Mouse (Mus musculus) intestine, embryonic 14.5 days (tissue): ENCODE data around the gene Tor4a. TPM values are rescaled to one million over a fixed set of nuclear protein-coding genes. Genes with fewer than 3 reads are reported as not detected.

ENCODE experiments used
- ATAC-seq: fragments of 200-750 bp; cut with Nextera tagmentation; replicated peaks from 2 replicates; pipeline ENCODE4 v1.8.0; 2017; ENCODE audit warnings: low read depth, moderate number of reproducible peaks, moderate TSS enrichment, moderate library complexity; ENCODE audit not compliant: low FRiP score, low TSS enrichment
- DNase-seq: peaks from one replicate; pipeline ENCODE4 v3.0.0-alpha.2; 2018; ENCODE audit warnings: low spot score
- H3K27ac ChIP-seq: fragments of 300-500 bp; sonication (generic); 2 replicates; pipeline ENCODE4 v1.5.1; 2014; ENCODE audit warnings: low read depth, mild to moderate bottlenecking, control low read depth
- H3K27me3 ChIP-seq: fragments of 300-500 bp; sonication (generic); replicated peaks from 2 replicates; pipeline ENCODE4 v1.6.1; 2014; ENCODE audit warnings: low read length, control low read depth; ENCODE audit not compliant: control insufficient read depth, insufficient read depth
- H3K36me3 ChIP-seq: fragments of 300-500 bp; sonication (generic); 2 replicates; pipeline ENCODE4 v1.6.1; 2014; ENCODE audit warnings: low read length, control low read depth; ENCODE audit not compliant: control insufficient read depth, insufficient read depth
- H3K4me1 ChIP-seq: fragments of 300-500 bp; sonication (generic); replicated peaks from 2 replicates; pipeline ENCODE4 v1.6.1; 2014; ENCODE audit warnings: low read length, control low read depth, mixed read lengths; ENCODE audit not compliant: control insufficient read depth, insufficient read depth
- H3K4me2 ChIP-seq: fragments of 300-500 bp; sonication (generic); 2 replicates; pipeline ENCODE4 v1.6.1; 2014; ENCODE audit warnings: low read length
- H3K4me3 ChIP-seq: fragments of 300-500 bp; sonication (generic); 2 replicates; pipeline ENCODE4 v1.5.1; 2014; ENCODE audit warnings: low read depth, low read length, control low read depth, mixed read lengths
- H3K9ac ChIP-seq: fragments of 300-500 bp; sonication (generic); 2 replicates; pipeline ENCODE4 v1.6.1; 2014; ENCODE audit warnings: mild to moderate bottlenecking, low read length
- H3K9me3 ChIP-seq: fragments of 300-500 bp; sonication (generic); 2 replicates; pipeline ENCODE4 v1.6.1; 2016; ENCODE audit warnings: low read length, control low read depth; ENCODE audit not compliant: control insufficient read depth
- WGBS: fragments of 180-500 bp; shearing (Covaris S2); extraction: QIAGEN DNeasy Blood & Tissue Kit; methylation state at CpG from one replicate; pipeline ENCODE4 v1.1.7; 2014; 5-methylcytosine and 5-hydroxymethylcytosine counted together
- polyA plus RNA-seq: library from polyadenylated mRNA; unstranded; fragments of >200 nt; fragmentation: Nextera tagmentation; extraction: Ambion mirVana; gene quantifications from 2 replicates; pipeline ENCODE4 v1.2.1, GENCODE M21; 2014

Tor4a gene
- 14.4 and 18.1 TPM in 2 replicates for polyA plus RNA-seq

- H3K27ac ChIP-seq, result peak within 1 kb of the TSS; percentile 76
- H3K4me1 ChIP-seq, result peaks cover 20% of the 10 kb centered on the region; the same call in 1 of the 2 replicates
- H3K4me3 ChIP-seq, result peak within 1 kb of the TSS; percentile 34
- DNase-seq (peak; percentile 77), ATAC-seq (peak; percentile 73)
- H3K9me3 ChIP-seq, result no peaks in the 10 kb centered on the region
- H3K27me3 ChIP-seq, result peaks cover 20% of the 10 kb centered on the region
- H3K36me3 ChIP-seq, result peaks cover 31% of the 10 kb centered on the region
- peak within 1 kb of the TSS; percentile 34; the same call in 1 of the 2 replicates for H3K9ac ChIP-seq
- 11% methylated on average over 8 of the region's 8 CpGs for WGBS
- peak within 1 kb of the TSS; percentile 58 for H3K4me2 ChIP-seq
Measured at GRCm38 (mm10) chr2:25196172-25196954, at the start of gene Tor4a. Gene Tor4a (minus strand): TSS chr2:25196886.

- no peak for DNase-seq
- peaks cover 19% of the 10 kb centered on the region for H3K36me3 ChIP-seq
- H3K4me3 ChIP-seq, result no peak overlapping the region
- H3K4me2 ChIP-seq, result no peak overlapping the region
- no peak for ATAC-seq
- 89% methylated on average over 4 of the region's 4 CpGs for WGBS
- no peak overlapping the region for H3K27ac ChIP-seq
- peaks cover 22% of the 10 kb centered on the region for H3K27me3 ChIP-seq
- peaks cover 6% of the 10 kb centered on the region; the same call in 1 of the 2 replicates for H3K4me1 ChIP-seq
- H3K9ac ChIP-seq, result no peak overlapping the region
- no peaks in the 10 kb centered on the region for H3K9me3 ChIP-seq
Measured at GRCm38 (mm10) chr2:25244144-25244543, 47.5 kb upstream of the Tor4a start.

- Histone ChIP-seq H3K4me3 (no peak overlapping the region), H3K4me2 (no peak overlapping the region), H3K27ac (no peak overlapping the region), H3K4me1 (peaks cover 6% of the 10 kb centered on the region; the same call in 1 of the 2 replicates), H3K9me3 (no peaks in the 10 kb centered on the region), H3K36me3 (peaks cover 13% of the 10 kb centered on the region), H3K9ac (no peak overlapping the region), H3K27me3 (peaks cover 22% of the 10 kb centered on the region)
- DNase-seq (no peak), ATAC-seq (no peak)
- 69% methylated on average over 8 of the region's 8 CpGs for WGBS
Measured at GRCm38 (mm10) chr2:25243342-25243741, 46.7 kb upstream of the Tor4a start.

GRCm38 (mm10) chr2:25242101-25242506 is 45.4 kb upstream of the Tor4a start, which contains the start of the genes Rnf208 and Cysrt1:
Gene Rnf208 (plus strand): TSS chr2:25242255.
Gene Cysrt1 (minus strand): TSS chr2:25242452.
- Histone ChIP-seq H3K27ac (no peak within 1 kb of the TSS), H3K9ac (peak within 1 kb of the TSS; percentile 43), H3K9me3 (no peaks in the 10 kb centered on the region), H3K4me2 (peak within 1 kb of the TSS; percentile 94), H3K36me3 (peaks cover 8% of the 10 kb centered on the region; the same call in 1 of the 2 replicates), H3K4me1 (peaks cover 6% of the 10 kb centered on the region; the same call in 1 of the 2 replicates), H3K27me3 (peaks cover 22% of the 10 kb centered on the region), H3K4me3 (peak within 1 kb of the TSS; percentile 48)
- no peak; the same call in 1 of the 2 replicates for ATAC-seq
- DNase-seq, result no peak
- WGBS, result under 1% methylated on average over 36 of the region's 59 CpGs

- ATAC-seq (peak; percentile 38; the same call in 1 of the 2 replicates), DNase-seq (peak; percentile 69)
- Histone ChIP-seq H3K27ac (no peak overlapping the region), H3K9ac (no peak overlapping the region), H3K27me3 (peaks cover 22% of the 10 kb centered on the region), H3K36me3 (peaks cover 5% of the 10 kb centered on the region; the same call in 1 of the 2 replicates), H3K4me1 (peaks cover 6% of the 10 kb centered on the region; the same call in 1 of the 2 replicates), H3K4me3 (peak overlapping the region; percentile 48), H3K9me3 (no peaks in the 10 kb centered on the region), H3K4me2 (peak overlapping the region; percentile 94)
- WGBS, result 11% methylated on average over 6 of the region's 6 CpGs
Measured at GRCm38 (mm10) chr2:25241438-25241775, 44.7 kb upstream of the Tor4a start.

- H3K9ac ChIP-seq, result 0 out of 2 replicates have a peak overlapping the region, but pooled peaks have one; percentile 6
- WGBS, result 1% methylated on average over 29 of the region's 29 CpGs
- H3K4me3 ChIP-seq, result peak overlapping the region; percentile 48
- H3K4me2 ChIP-seq, result peak overlapping the region; percentile 94
- no peak overlapping the region for H3K27ac ChIP-seq
- H3K27me3 ChIP-seq, result peaks cover 22% of the 10 kb centered on the region
- DNase-seq, result peak; percentile 83
- H3K36me3 ChIP-seq, result 0 out of 2 replicates have a peak, but pooled peaks cover 5% of the 10 kb centered on the region
- peaks cover 6% of the 10 kb centered on the region; the same call in 1 of the 2 replicates for H3K4me1 ChIP-seq
- no peaks in the 10 kb centered on the region for H3K9me3 ChIP-seq
- peak; percentile 77 for ATAC-seq
Measured at GRCm38 (mm10) chr2:25240723-25241437, 44.2 kb upstream of the Tor4a start.

- H3K9me3 ChIP-seq, result no peaks in the 10 kb centered on the region
- H3K4me3 ChIP-seq, result peak overlapping the region; percentile 48
- H3K9ac ChIP-seq, result 0 out of 2 replicates have a peak overlapping the region, but pooled peaks have one; percentile 6
- ATAC-seq, result peak; percentile 7; the same call in 1 of the 2 replicates
- H3K4me2 ChIP-seq, result peak overlapping the region; percentile 94
- peaks cover 22% of the 10 kb centered on the region for H3K27me3 ChIP-seq
- no peak overlapping the region for H3K27ac ChIP-seq
- WGBS, result 48% methylated on average over 8 of the region's 8 CpGs
- peaks cover 6% of the 10 kb centered on the region; the same call in 1 of the 2 replicates for H3K4me1 ChIP-seq
- 0 out of 2 replicates have a peak, but pooled peaks cover 1% of the 10 kb centered on the region for H3K36me3 ChIP-seq
- DNase-seq, result no peak
Measured at GRCm38 (mm10) chr2:25240310-25240709, 43.6 kb upstream of the Tor4a start.

- no peak overlapping the region for H3K4me2 ChIP-seq
- peaks cover 6% of the 10 kb centered on the region; the same call in 1 of the 2 replicates for H3K4me1 ChIP-seq
- no peak for DNase-seq
- no peak overlapping the region for H3K9ac ChIP-seq
- H3K9me3 ChIP-seq, result no peaks in the 10 kb centered on the region
- no peak overlapping the region for H3K27ac ChIP-seq
- H3K27me3 ChIP-seq, result peaks cover 22% of the 10 kb centered on the region
- no peaks in the 10 kb centered on the region for H3K36me3 ChIP-seq
- no peak for ATAC-seq
- H3K4me3 ChIP-seq, result no peak overlapping the region
- WGBS, result 89% methylated on average over 3 of the region's 3 CpGs
Measured at GRCm38 (mm10) chr2:25239766-25240165, 43.1 kb upstream of the Tor4a start.
